Mouse (Mus musculus): ENCODE results near the gene Gc.

DNA sequence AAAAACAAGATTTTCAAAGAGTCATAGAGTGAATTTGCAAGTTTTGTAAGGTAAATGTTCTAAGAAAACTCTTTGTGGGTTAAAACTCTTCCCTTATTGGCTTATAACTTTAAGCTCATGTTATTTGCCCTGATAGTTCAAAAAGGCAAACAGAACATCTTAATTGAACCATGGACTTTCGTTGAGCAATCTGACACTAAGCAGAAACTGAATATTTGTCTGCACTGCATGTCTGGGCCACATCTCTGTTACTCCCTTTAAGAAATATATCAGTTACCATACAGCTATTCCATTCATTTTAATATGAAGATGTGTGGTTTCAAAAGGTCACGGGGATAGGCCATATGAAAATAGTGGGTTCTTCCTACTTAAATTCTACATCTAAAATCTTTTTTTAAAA, 10.2 kb upstream of the Gc start:
- TF ChIP-seq CTCF (IDR thresholded peaks at IDR 0.05; ENCODE audit: low read depth, low read length) (no peak), POLR2A (IDR thresholded peaks at IDR 0.05; ENCODE audit: extremely low read depth, insufficient read depth, low read length) (no peak)

All from liver, adult 2 months (tissue).